Mouse (Mus musculus) mouse embryonic stem cell (cell line): ENCODE measurements around the gene Tagln2.

Source experiments
- in situ Hi-C, 2 experiments: fragments of 300-500 bp; cut with MboI; formaldehyde crosslinking; loops; 1 replicate in 1 of 2; 3 replicates in 1 of 2; pipeline ENCODE4 v1.14.3; 2019 to 2020; ENCODE audit warnings: low sequenced_read_pairs in 2 of 2, low pct_unique_long_range_greater_than_20kb in 1 of 2, mixed read lengths in 1 of 2; ENCODE audit not compliant: unreplicated experiment in 1 of 2

Gene Tagln2

GRCm38 (mm10) chr1:172518013-172518412 lies 18.2 kb downstream of the Tagln2 start:
- in situ Hi-C loops = no loop called here

GRCm38 (mm10) chr1:172519644-172520043 lies 19.8 kb downstream of the Tagln2 start:
- in situ Hi-C loops = loop anchor here in 1 of 2 experiments (10.0 kb wide), 1 partner anchor 115 kb away; the partner anchor contains the start of gene Dusp23

- in situ Hi-C loops = loop anchor here in 1 of 2 experiments (10.0 kb wide), 1 partner anchor 114 kb away; the partner anchor contains the start of gene Dusp23
Observed at GRCm38 (mm10) chr1:172520576-172521440, 21.0 kb downstream of the Tagln2 start, which contains the start of gene Cfap45. Gene Cfap45 (plus strand): TSS chr1:172520801.

GRCm38 (mm10) chr1:172522524-172522923 lies 22.7 kb downstream of the Tagln2 start:
- in situ Hi-C loops = loop anchor here in 1 of 2 experiments (10.0 kb wide), 1 partner anchor 112 kb away; the partner anchor contains the start of gene Dusp23

GRCm38 (mm10) chr1:172523699-172524101 lies 23.9 kb downstream of the Tagln2 start:
- in situ Hi-C loops = loop anchor here in 1 of 2 experiments (10.0 kb wide), 1 partner anchor 111 kb away; the partner anchor contains the start of gene Dusp23

DNA sequence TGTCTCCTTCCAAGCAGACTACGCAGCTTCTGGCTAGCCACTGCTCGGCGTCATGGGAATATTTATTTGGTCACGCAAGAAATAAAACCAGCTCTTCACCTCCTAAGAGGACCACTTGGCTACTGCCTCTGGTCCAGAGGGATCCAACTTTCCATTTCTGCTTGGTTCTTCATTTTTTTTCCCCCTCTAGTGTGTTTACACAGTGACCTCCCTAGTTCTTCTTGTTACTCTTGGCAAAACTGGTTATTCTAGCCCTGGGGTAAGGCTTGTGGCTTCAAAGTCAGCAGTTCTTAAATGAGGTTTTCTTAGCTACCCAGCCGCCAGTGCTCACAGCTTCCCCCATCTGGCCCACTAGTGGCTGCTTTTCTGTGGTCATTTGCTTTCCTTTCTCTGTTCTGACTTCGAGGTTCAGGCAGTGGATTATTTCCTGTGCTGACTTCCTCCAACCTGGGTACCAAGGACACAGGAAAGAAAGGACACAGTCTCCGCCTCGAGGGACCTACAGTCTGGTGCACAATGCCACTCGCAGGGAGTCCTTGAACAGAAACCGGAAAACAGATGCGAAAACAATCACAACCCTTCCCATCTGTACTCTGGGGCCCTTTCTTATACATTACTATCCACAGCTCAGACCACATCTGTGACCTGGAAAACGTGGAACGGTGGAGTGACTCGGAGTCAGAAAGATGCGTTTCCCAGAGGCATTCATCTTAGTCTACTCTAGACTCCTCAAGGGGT lies 25.3 kb downstream of the Tagln2 start:
- in situ Hi-C loops = loop anchor here in 1 of 2 experiments (10.0 kb wide), 1 partner anchor 110 kb away; the partner anchor contains the start of gene Dusp23

- in situ Hi-C loops = loop anchor here in 1 of 2 experiments (10.0 kb wide), 1 partner anchor 109 kb away; the partner anchor contains the start of gene Dusp23
Observed at GRCm38 (mm10) chr1:172525971-172526370, 26.1 kb downstream of the Tagln2 start.

- in situ Hi-C loops = loop anchor here in 1 of 2 experiments (10.0 kb wide), 1 partner anchor 108 kb away; the partner anchor contains the start of gene Dusp23
Observed at GRCm38 (mm10) chr1:172526380-172527081, 26.7 kb downstream of the Tagln2 start.

DNA sequence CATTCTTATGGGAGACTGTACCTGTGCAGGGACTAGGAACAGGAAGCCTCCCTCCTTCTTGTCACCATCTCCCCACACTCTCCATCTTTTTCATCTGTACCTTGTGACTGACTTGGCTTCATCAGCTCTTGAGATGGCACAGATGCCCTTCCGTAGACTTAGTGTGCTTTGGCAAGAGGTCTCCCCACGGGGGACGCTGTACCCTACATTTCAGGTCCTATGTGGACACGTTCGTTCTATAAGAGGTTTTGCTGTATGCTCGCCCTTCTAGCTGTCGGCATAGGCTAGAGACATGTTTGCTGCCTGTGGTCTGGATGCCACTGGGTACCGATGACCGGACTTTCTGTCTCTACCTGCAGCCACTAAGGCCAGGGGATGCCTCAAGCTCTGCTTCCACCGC lies 27.6 kb downstream of the Tagln2 start:
- in situ Hi-C loops = loop anchor here in 1 of 2 experiments (10.0 kb wide), 1 partner anchor 107 kb away; the partner anchor contains the start of gene Dusp23

DNA sequence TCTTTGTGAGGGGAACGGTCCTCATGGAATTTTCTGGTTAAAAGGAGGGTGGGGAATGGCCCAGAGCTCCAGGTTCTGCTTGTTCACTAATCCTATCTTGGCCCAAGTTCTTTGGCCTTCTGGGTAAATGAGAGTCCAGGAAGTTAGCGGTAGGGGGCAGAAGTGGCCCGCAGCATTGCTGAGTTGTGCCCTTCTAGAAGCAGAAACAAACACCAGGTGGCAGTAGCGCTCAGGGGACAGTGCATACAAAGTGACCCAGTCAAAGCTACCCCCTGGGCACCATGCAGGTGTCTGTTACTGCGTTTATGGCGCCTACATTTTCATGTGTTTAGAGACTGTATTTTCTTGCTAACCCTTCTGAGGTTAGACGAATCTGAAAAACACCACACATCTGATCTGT lies 28.9 kb downstream of the Tagln2 start:
- in situ Hi-C loops = loop anchor here in 1 of 2 experiments (10.0 kb wide), 1 partner anchor 106 kb away; the partner anchor contains the start of gene Dusp23

- in situ Hi-C loops = no loop called here
Observed at GRCm38 (mm10) chr1:172530544-172531220, 30.8 kb downstream of the Tagln2 start.

GRCm38 (mm10) chr1:172532551-172532950 lies 32.7 kb downstream of the Tagln2 start:
- in situ Hi-C loops = no loop called here

DNA sequence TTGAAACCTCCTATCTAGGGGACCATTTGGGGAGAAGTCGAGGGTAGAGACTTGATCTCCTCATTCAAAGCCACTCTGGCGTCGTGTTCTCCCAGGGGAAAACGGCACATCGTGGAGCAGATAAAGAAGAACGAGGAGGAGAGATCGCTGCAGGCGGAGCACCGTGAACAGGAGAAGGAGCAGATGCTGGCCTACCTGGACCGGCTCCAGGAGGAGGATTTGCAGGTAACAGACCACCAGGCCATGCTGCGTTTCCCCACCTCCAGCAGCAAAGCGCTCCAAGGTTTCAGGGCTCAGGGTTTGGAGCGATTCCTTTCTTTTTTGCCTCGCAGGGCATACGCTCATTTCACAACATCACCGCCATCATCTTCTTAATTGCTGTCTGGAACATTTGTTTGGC lies 35.3 kb downstream of the Tagln2 start:
- in situ Hi-C loops = no loop called here

GRCm38 (mm10) chr1:172539827-172540226 lies 40.0 kb downstream of the Tagln2 start:
- in situ Hi-C loops = no loop called here

DNA sequence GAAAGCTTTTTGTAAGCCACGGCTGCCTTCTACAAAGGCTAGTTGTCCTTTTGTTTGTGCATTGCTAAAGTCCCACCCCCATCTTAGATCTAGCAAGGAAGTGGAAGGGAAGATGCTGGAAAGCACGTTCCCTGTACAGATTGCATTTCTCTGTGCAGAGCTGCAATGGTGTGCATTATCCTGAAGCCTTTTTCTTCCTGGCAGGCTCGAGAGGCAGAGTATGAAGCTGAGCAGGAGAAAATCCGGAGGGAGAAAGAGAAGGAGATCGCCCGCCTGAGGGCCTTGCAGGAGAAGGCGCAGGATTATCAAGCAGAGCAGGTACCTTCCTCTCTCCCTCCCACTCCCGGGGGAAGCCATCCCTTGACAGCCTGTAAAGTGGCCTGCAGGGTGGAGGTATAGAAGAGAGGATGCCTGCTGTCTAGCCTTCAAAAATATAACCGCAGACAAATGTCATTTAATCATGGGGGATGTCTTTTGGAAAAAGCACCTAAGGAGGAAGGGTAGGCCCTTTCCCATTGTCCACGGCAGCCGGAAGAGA lies 40.5 kb downstream of the Tagln2 start:
- in situ Hi-C loops = no loop called here

- in situ Hi-C loops = no loop called here
Observed at GRCm38 (mm10) chr1:172546062-172546461, 46.2 kb downstream of the Tagln2 start.

DNA sequence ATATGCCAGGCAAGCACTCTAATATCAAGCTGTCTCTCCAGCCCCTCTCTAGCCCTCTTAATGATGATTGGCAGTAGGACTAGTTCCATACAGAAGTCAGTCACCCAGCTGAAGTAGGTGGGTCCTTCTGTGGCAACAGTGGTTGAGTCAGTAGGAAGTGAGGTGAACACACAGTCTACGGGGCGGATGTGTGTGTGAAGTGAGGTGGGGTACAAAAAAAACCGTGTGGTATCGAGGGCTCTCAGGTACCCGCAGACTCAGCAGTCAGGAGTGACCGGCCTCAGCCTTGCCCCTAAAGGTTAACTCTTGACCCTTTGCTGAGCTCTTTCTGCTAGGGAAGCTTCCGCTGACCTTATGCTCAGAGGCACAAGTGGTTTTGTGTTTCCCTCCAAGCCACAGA lies 48.7 kb downstream of the Tagln2 start:
- in situ Hi-C loops = no loop called here
